Mouse (Mus musculus) G1E (cell line): ENCODE results near the gene Gm3336.
A peak's percentile ranks its signal among the peaks of the same experiment; 100 is the strongest.

Experiments
- CTCF ChIP-seq: IDR thresholded peaks from 2 replicates; pipeline ENCODE4 v1.5.1; 2012; ENCODE audit warnings: low read depth, low read length, inconsistent platforms, mixed read lengths
- POLR2AphosphoS5 ChIP-seq: IDR thresholded peaks from 2 replicates; pipeline ENCODE4 v1.6.1; 2012; ENCODE audit warnings: low read depth, low read length, inconsistent platforms; ENCODE audit not compliant: insufficient replicate concordance

- TF ChIP-seq CTCF = peak; percentile 93
- no peak for TF ChIP-seq POLR2AphosphoS5
Observed at GRCm38 (mm10) chr8:70718297-70718696, at the start of gene Gm3336.
